Mouse (Mus musculus) frontal cortex, adult (tissue): ENCODE results near the gene Pacs2.

ENCODE experiments used
- ATAC-seq: cut with Nextera tagmentation; 2 replicates; pipeline ENCODE4 v1.9.2; 2017; ENCODE audit warnings: mild to moderate bottlenecking, moderate library complexity, mixed read lengths; ENCODE audit not compliant: low TSS enrichment

Pacs2 gene

GRCm38 (mm10) chr12:113042543-113042942 lies 28.2 kb downstream of the Pacs2 start:
- ATAC-seq: no peak

- no peak for ATAC-seq
Measured at GRCm38 (mm10) chr12:113044916-113045677, 30.8 kb downstream of the Pacs2 start.

- no peak for ATAC-seq
Measured at GRCm38 (mm10) chr12:113046861-113047260, 32.6 kb downstream of the Pacs2 start.

GRCm38 (mm10) chr12:113048103-113048502 lies 33.8 kb downstream of the Pacs2 start:
- peak; percentile 50 for ATAC-seq

- no peak for ATAC-seq
Measured at GRCm38 (mm10) chr12:113049836-113050235, 35.5 kb downstream of the Pacs2 start.

GRCm38 (mm10) chr12:113050671-113051070 lies 36.4 kb downstream of the Pacs2 start:
- ATAC-seq: no peak

- no peak for ATAC-seq
Measured at GRCm38 (mm10) chr12:113051628-113052403, 37.5 kb downstream of the Pacs2 start.

GRCm38 (mm10) chr12:113056089-113056488 lies 41.8 kb downstream of the Pacs2 start:
- no peak for ATAC-seq

GRCm38 (mm10) chr12:113060178-113060577 lies 45.9 kb downstream of the Pacs2 start:
- no peak for ATAC-seq

GRCm38 (mm10) chr12:113061606-113062005 lies 47.3 kb downstream of the Pacs2 start:
- no peak for ATAC-seq

GRCm38 (mm10) chr12:113062201-113062600 lies 47.9 kb downstream of the Pacs2 start:
- no peak for ATAC-seq

- no peak for ATAC-seq
Measured at GRCm38 (mm10) chr12:113063700-113064099, 49.4 kb downstream of the Pacs2 start.

- ATAC-seq: no peak
Measured at GRCm38 (mm10) chr12:113068002-113068401, 53.7 kb downstream of the Pacs2 start.

- ATAC-seq: no peak
Measured at GRCm38 (mm10) chr12:113069389-113069788, 55.1 kb downstream of the Pacs2 start.

GRCm38 (mm10) chr12:113071321-113071720 lies 57.0 kb downstream of the Pacs2 start:
- ATAC-seq: no peak

GRCm38 (mm10) chr12:113071827-113072226 lies 57.5 kb downstream of the Pacs2 start:
- no peak for ATAC-seq

GRCm38 (mm10) chr12:113073420-113074328 lies 59.4 kb downstream of the Pacs2 start:
- peak; percentile 43; the same call in 1 of the 2 replicates for ATAC-seq

- peak; percentile 89 for ATAC-seq
Measured at GRCm38 (mm10) chr12:113074329-113075062, 60.2 kb downstream of the Pacs2 start, which contains the start of gene Tex22. TSS of gene Tex22 (plus strand) at chr12:113074502.

- peak; percentile 81 for ATAC-seq
Measured at GRCm38 (mm10) chr12:113075063-113075454, 60.8 kb downstream of the Pacs2 start.

- no peak for ATAC-seq
Measured at GRCm38 (mm10) chr12:113075486-113075885, 61.2 kb downstream of the Pacs2 start.

- ATAC-seq: no peak
Measured at GRCm38 (mm10) chr12:113087276-113087675, 73.0 kb downstream of the Pacs2 start.
